Mouse (Mus musculus) stomach, embryonic 14.5 days (tissue): ENCODE data around the gene Otub2. TPM values are rescaled to one million over a fixed set of nuclear protein-coding genes. Genes with fewer than 3 reads are reported as not detected.

Experiments
- ATAC-seq: fragments of 200-750 bp; cut with Nextera tagmentation; 2 replicates; pipeline ENCODE4 v1.8.0; 2017; ENCODE audit warnings: low read depth, moderate TSS enrichment; ENCODE audit not compliant: insufficient number of reproducible peaks, insufficient read depth, low FRiP score
- H3K27ac ChIP-seq: fragments of 300-500 bp; sonication (generic); 2 replicates; pipeline ENCODE4 v1.5.1; 2014; ENCODE audit warnings: mild to moderate bottlenecking, low read length, moderate library complexity, mixed read lengths
- H3K27me3 ChIP-seq: fragments of 300-500 bp; sonication (generic); 2 replicates; pipeline ENCODE4 v1.6.1; 2014; ENCODE audit warnings: low read length, control low read depth, mixed read lengths; ENCODE audit not compliant: control insufficient read depth, insufficient read depth
- H3K36me3 ChIP-seq: fragments of 300-500 bp; sonication (generic); 2 replicates; pipeline ENCODE4 v1.6.1; 2014; ENCODE audit warnings: mild to moderate bottlenecking, control low read depth, low read length, moderate library complexity, mixed read lengths; ENCODE audit not compliant: control insufficient read depth, insufficient read depth
- H3K4me1 ChIP-seq: fragments of 300-500 bp; sonication (generic); 2 replicates; pipeline ENCODE4 v1.6.1; 2014; ENCODE audit warnings: low read length, control low read depth, mixed read lengths; ENCODE audit not compliant: control insufficient read depth, insufficient read depth
- H3K4me2 ChIP-seq: fragments of 300-500 bp; sonication (generic); replicated peaks from 2 replicates; pipeline ENCODE4 v1.6.1; 2014; ENCODE audit warnings: low read depth, low read length, control low read depth
- H3K4me3 ChIP-seq: fragments of 300-500 bp; sonication (generic); 2 replicates; pipeline ENCODE4 v1.5.1; 2014; ENCODE audit warnings: low read depth, low read length, control low read depth
- H3K9ac ChIP-seq: fragments of 300-500 bp; sonication (generic); replicated peaks from 2 replicates; pipeline ENCODE4 v1.6.1; 2014; ENCODE audit warnings: low read depth, mild to moderate bottlenecking, control low read depth, low read length, moderate library complexity, mixed read lengths
- H3K9me3 ChIP-seq: fragments of 300-500 bp; sonication (generic); 2 replicates; pipeline ENCODE4 v1.6.1; 2016; ENCODE audit warnings: low read depth, low read length, control low read depth; ENCODE audit not compliant: control insufficient read depth
- WGBS: fragments of 180-500 bp; shearing (Covaris S2); extraction: QIAGEN DNeasy Blood & Tissue Kit; methylation state at CpG from one replicate; pipeline ENCODE4 v1.1.7; 2014; 5-methylcytosine and 5-hydroxymethylcytosine counted together
- polyA plus RNA-seq: library from polyadenylated mRNA; unstranded; fragments of >200 nt; fragmentation: Nextera tagmentation; extraction: Ambion mirVana; gene quantifications from 2 replicates; pipeline ENCODE4 v1.2.1, GENCODE M21; 2014

Gene Otub2
- polyA plus RNA-seq, 1 experiment from 2014 or later, result 7.2 TPM

GRCm38 (mm10) chr12:103367620-103368325 is 20.7 kb upstream of the Otub2 start:
- WGBS, result 17% methylated on average over 18 of the region's 18 CpGs
- no peaks in the 10 kb centered on the region for H3K9me3 ChIP-seq
- peak; percentile 49; the same call in 1 of the 2 replicates for ATAC-seq
- H3K4me2 ChIP-seq, result no peak overlapping the region; the same call in 1 of the 2 replicates
- H3K4me1 ChIP-seq, result no peaks in the 10 kb centered on the region
- H3K27me3 ChIP-seq, result no peaks in the 10 kb centered on the region
- H3K9ac ChIP-seq, result no peak overlapping the region
- no peaks in the 10 kb centered on the region for H3K36me3 ChIP-seq
- H3K4me3 ChIP-seq, result no peak overlapping the region
- H3K27ac ChIP-seq, result no peak overlapping the region

GRCm38 (mm10) chr12:103368326-103368669 is 20.2 kb upstream of the Otub2 start:
- Histone ChIP-seq H3K36me3 (no peaks in the 10 kb centered on the region), H3K9me3 (no peaks in the 10 kb centered on the region), H3K4me2 (no peak overlapping the region; the same call in 1 of the 2 replicates), H3K27me3 (no peaks in the 10 kb centered on the region), H3K4me3 (no peak overlapping the region), H3K4me1 (no peaks in the 10 kb centered on the region), H3K9ac (no peak overlapping the region), H3K27ac (no peak overlapping the region)
- no peak for ATAC-seq
- WGBS, result 66% methylated on average over 7 of the region's 7 CpGs

DNA sequence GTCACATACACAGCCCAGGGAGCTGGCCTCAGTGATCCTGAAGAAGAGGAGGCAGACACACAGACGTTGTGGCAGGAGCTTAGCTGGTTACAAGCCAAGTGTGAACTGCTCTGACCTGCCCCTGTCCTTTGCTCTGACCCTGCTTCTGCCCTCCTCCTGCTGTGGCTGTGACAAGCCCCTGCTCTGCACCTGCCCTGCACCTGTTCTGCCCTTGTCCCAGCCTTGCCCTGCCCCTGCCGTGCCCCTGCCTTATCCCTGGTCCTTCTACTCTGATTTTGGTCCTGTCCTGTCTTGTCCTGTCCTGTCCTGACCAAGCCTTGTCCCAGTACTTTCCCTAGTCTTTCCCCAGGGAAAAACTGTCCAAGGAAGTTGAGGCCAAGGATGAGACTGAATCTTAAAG is 19.7 kb upstream of the Otub2 start:
- H3K36me3 ChIP-seq, result no peaks in the 10 kb centered on the region
- WGBS, result 53% methylated on average over 2 of the region's 2 CpGs
- ATAC-seq, result no peak
- H3K9me3 ChIP-seq, result no peaks in the 10 kb centered on the region
- H3K27me3 ChIP-seq, result no peaks in the 10 kb centered on the region
- H3K4me3 ChIP-seq, result no peak overlapping the region
- H3K27ac ChIP-seq, result no peak overlapping the region
- H3K4me1 ChIP-seq, result no peaks in the 10 kb centered on the region
- H3K9ac ChIP-seq, result no peak overlapping the region
- H3K4me2 ChIP-seq, result no peak overlapping the region

DNA sequence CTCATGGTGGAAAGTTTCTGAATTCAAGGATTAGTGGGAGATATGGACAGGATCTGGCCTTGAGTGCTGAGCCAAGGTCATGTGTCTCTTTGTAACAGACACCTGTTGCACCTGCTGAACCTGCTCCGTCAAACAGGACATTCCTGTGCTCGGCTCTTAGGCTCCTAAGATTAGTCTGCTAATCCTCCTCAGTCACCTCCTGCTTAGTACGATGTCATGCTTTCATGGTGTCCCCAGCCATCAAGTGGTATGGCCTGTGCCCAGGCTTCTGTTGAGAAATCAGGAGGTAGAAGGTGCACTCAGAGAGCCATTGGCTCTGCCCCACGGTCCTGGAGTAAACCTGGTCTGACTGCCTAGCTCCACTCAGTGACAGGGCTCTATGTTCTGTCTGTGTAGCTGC is 17.6 kb upstream of the Otub2 start:
- Histone ChIP-seq H3K9me3 (no peaks in the 10 kb centered on the region), H3K27me3 (no peaks in the 10 kb centered on the region), H3K9ac (no peak overlapping the region), H3K27ac (no peak overlapping the region), H3K4me3 (no peak overlapping the region), H3K4me2 (no peak overlapping the region), H3K36me3 (no peaks in the 10 kb centered on the region), H3K4me1 (no peaks in the 10 kb centered on the region)
- ATAC-seq, result no peak
- 58% methylated on average over 4 of the region's 4 CpGs for WGBS

DNA sequence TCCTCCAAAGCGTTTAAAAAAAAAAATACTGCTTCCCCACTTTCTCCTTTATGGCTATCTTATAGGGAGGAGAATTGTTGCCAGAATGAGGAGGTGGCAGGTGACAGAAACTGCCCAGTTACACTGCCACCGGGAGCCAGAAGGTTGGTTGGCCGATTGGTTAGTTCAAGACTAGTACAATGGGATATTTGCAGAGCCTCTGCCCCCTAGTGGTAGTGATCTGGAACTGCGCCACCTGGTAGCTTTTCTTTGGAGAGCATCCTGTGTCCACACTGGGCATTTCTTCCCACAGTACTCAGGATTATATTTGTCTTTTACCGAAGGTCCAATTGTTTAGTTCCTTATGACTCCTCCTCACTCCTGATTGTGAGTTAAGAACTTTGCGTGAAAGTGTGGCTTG is 16.8 kb upstream of the Otub2 start:
- Histone ChIP-seq H3K36me3 (no peaks in the 10 kb centered on the region), H3K9ac (no peak overlapping the region), H3K4me1 (no peaks in the 10 kb centered on the region), H3K27ac (no peak overlapping the region), H3K9me3 (no peaks in the 10 kb centered on the region), H3K4me3 (no peak overlapping the region), H3K27me3 (no peaks in the 10 kb centered on the region), H3K4me2 (no peak overlapping the region)
- 36% methylated on average over 6 of the region's 6 CpGs for WGBS
- ATAC-seq, result no peak

GRCm38 (mm10) chr12:103373530-103374236 is 14.8 kb upstream of the Otub2 start:
- ATAC-seq, result no peak
- Histone ChIP-seq H3K27ac (no peak overlapping the region), H3K4me2 (no peak overlapping the region), H3K9ac (no peak overlapping the region), H3K4me1 (no peaks in the 10 kb centered on the region), H3K4me3 (no peak overlapping the region), H3K27me3 (no peaks in the 10 kb centered on the region), H3K36me3 (no peaks in the 10 kb centered on the region), H3K9me3 (no peaks in the 10 kb centered on the region)
- 65% methylated on average over 8 of the region's 8 CpGs for WGBS

- no peak overlapping the region for H3K4me2 ChIP-seq
- no peak overlapping the region for H3K9ac ChIP-seq
- H3K4me3 ChIP-seq, result no peak overlapping the region
- H3K27me3 ChIP-seq, result no peaks in the 10 kb centered on the region
- WGBS, result 69% methylated on average over 5 of the region's 5 CpGs
- no peaks in the 10 kb centered on the region for H3K36me3 ChIP-seq
- H3K4me1 ChIP-seq, result no peaks in the 10 kb centered on the region
- H3K27ac ChIP-seq, result no peak overlapping the region
- H3K9me3 ChIP-seq, result no peaks in the 10 kb centered on the region
- ATAC-seq, result no peak
Measured at GRCm38 (mm10) chr12:103376124-103376523, 12.4 kb upstream of the Otub2 start.

DNA sequence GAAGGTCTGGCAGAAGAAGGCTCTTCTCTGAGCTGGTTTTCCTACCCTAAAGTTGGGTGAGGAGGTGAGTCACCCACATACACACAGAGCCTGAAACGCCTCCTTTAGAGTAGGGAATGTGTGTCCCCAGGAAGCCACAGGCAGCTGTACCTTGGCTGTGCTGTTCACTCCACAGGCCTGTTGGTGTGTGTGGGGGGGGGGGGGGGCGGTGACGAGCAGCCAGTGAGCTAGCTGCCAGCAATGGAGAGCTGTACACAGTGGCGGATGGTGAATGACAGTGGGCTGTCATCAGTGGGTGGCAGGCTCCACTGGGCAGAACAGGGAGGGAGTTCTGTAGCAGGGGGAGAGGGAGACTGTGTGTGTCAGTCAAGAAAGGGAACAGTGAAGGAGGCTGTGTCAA is 11.7 kb upstream of the Otub2 start:
- Histone ChIP-seq H3K4me1 (no peaks in the 10 kb centered on the region), H3K4me2 (no peak overlapping the region), H3K27ac (no peak overlapping the region), H3K27me3 (no peaks in the 10 kb centered on the region), H3K9me3 (no peaks in the 10 kb centered on the region), H3K4me3 (no peak overlapping the region), H3K36me3 (no peaks in the 10 kb centered on the region), H3K9ac (no peak overlapping the region)
- ATAC-seq, result no peak
- WGBS, result 64% methylated on average over 3 of the region's 4 CpGs
